Mouse (Mus musculus) heart, embryonic 14.5 days (tissue): Measurements from ENCODE around the gene Zdhhc13. TPM values are rescaled to one million over a fixed set of nuclear protein-coding genes. Genes with fewer than 3 reads are reported as not detected.

Experiments
- polyA plus RNA-seq: library from polyadenylated mRNA; unstranded; fragments of >200 nt; fragmentation: Nextera tagmentation; extraction: Ambion mirVana; gene quantifications from 2 replicates; pipeline ENCODE4 v1.2.1, GENCODE M21; 2014

The Zdhhc13 gene
- polyA plus RNA-seq, 1 experiment from 2014 or later, result 36.2 TPM

Other genes starting within 250 kb of the Zdhhc13 start
- gene Mrgprb2, start 230.9 kb upstream of the Zdhhc13 start, polyA plus RNA-seq, result not detected in 2 replicates
- gene Mrgprb3, start 145.2 kb upstream of the Zdhhc13 start, polyA plus RNA-seq, result not detected in 2 replicates
- 1,942 and 2,129 TPM in 2 replicates for gene Csrp3, start 59.0 kb downstream of the Zdhhc13 start, polyA plus RNA-seq
- 16.6 and 16.9 TPM in 2 replicates for gene E2f8, start 92.6 kb downstream of the Zdhhc13 start, polyA plus RNA-seq
- gene Nav2, start 119.7 kb downstream of the Zdhhc13 start, polyA plus RNA-seq, result 34.9 and 37.7 TPM in 2 replicates